ENCODE assay signal across 8 mouse cellular contexts in the genomic region with DNA sequence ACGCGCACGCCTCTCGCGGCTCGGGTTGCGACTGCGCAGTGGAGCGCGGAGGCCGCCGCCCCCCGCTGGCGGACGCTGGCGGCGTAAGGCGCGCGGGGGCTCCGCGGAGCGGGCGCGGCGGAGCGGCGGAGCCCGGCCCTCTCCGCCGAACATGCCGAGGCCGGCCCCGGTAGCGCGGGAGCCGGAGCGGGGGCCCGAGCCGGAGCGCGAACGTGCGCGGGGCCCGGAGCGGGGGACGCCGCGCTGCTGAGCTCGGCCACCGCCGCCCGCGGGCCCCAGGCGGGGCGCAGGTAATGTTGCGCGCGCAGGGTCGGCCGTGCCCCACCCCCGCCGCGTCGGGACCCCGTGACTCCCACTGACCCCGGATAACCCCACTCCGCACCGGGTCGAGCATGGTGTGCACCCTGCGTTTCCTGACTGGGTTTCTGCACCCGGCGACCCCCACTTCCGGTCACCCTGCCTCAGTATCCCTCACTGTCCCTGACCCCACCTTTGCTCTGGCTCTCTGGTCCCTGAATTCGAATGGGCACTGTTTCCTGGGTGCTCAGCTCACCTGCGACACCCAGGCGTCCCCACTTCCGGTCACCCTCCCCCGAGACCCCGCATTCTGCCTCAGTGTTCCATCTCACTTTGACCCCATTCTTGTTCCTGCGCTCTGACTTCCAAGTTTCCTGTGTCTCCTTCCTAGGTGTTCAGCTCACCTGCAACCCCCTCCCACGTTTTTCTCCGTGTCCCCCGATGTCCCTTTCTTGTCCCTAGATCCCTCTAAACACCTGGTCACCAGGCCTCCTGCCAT. TPM values are rescaled to one million over a fixed set of nuclear protein-coding genes. Genes with fewer than 3 reads are reported as not detected.
DNase-seq lines count a peak whose midpoint lies in the region; ATAC-seq and TF ChIP-seq lines count a peak whose summit lies in the region.

Gene Csnk1g2, plus strand, starts transcription at position 178 of the 796 bp plus-strand sequence.

- peaks cover 4% of the 10 kb centered on the region; the same call in 1 of the 2 replicates for H3K36me3 ChIP-seq in forebrain, postnatal 0 days (ENCODE audit: insufficient read depth)
- H3K36me3 ChIP-seq in hindbrain, embryonic 11.5 days (ENCODE audit: control insufficient read depth, insufficient read depth, low read length) = no peaks in the 10 kb centered on the region
- no peaks in the 10 kb centered on the region for H3K36me3 ChIP-seq in small intestine, adult 2 months (ENCODE audit: control insufficient read depth, insufficient read depth, low read length)

- ATAC-seq in forebrain, postnatal 0 days = peak; percentile 11
- ATAC-seq in hindbrain, embryonic 11.5 days (ENCODE audit: low FRiP score) = no peak; the same call in none of the 2 replicates

- peaks cover 22% of the 10 kb centered on the region; the same call in 1 of the 2 replicates for H3K4me1 ChIP-seq in forebrain, postnatal 0 days (ENCODE audit: insufficient read depth)
- peaks cover 6% of the 10 kb centered on the region for H3K4me1 ChIP-seq in hindbrain, embryonic 11.5 days (replicated peaks; ENCODE audit: control insufficient read depth, insufficient read depth, low read length)
- H3K4me1 ChIP-seq in small intestine, adult 2 months (ENCODE audit: control insufficient read depth, insufficient read depth, insufficient read length, low read length) = peaks cover 33% of the 10 kb centered on the region

- 3% methylated on average over 68 of the region's 85 CpGs for WGBS in forebrain, postnatal 0 days
- WGBS in hindbrain, embryonic 11.5 days = under 1% methylated on average over 81 of the region's 85 CpGs
- under 1% methylated on average over 81 of the region's 85 CpGs for WGBS in small intestine, adult 2 months

- peak within 1 kb of the TSS; percentile 95 for H3K27ac ChIP-seq in forebrain, postnatal 0 days (ENCODE audit: low read depth, low read length)
- H3K27ac ChIP-seq in hindbrain, embryonic 11.5 days (ENCODE audit: low read depth, low read length) = peak within 1 kb of the TSS; percentile 94
- H3K27ac ChIP-seq in small intestine, adult 2 months (ENCODE audit: insufficient read depth, low read depth, low read length) = peak within 1 kb of the TSS; percentile 94

- H3K27me3 ChIP-seq in forebrain, postnatal 0 days (ENCODE audit: insufficient read depth, low read length) = no peaks in the 10 kb centered on the region
- no peaks in the 10 kb centered on the region for H3K27me3 ChIP-seq in hindbrain, embryonic 11.5 days (ENCODE audit: control insufficient read depth, insufficient read depth, low read length)
- no peaks in the 10 kb centered on the region for H3K27me3 ChIP-seq in small intestine, adult 2 months (ENCODE audit: control insufficient read depth, insufficient read depth, low read length)

- peak; percentile 76 for DNase-seq in cerebellum, adult 11 months
- no peak for DNase-seq in cerebellum, adult 8-10 months
- peak in 1 of 2 experiments; percentile 37 for DNase-seq in adrenal gland, postnatal 4 days (ENCODE audit: low spot score in 2 of 2)
- DNase-seq in forebrain, postnatal 0 days = peak; percentile 31
- no peak for DNase-seq in hindbrain, embryonic 11.5 days (ENCODE audit: low spot score)
- peak; percentile 50 to 64 for DNase-seq in layer of hippocampus, postnatal 14 days (ENCODE audit: low spot score in 2 of 2)
- peak; percentile 56 for DNase-seq in lung, postnatal 14 days

- peak; percentile 12; the same call in 1 of the 2 replicates for TF ChIP-seq CTCF in forebrain, postnatal 0 days (IDR thresholded peaks at IDR 0.05; ENCODE audit: low read depth)
- TF ChIP-seq CTCF in small intestine, adult 2 months (IDR thresholded peaks at IDR 0.05; ENCODE audit: extremely low read depth, insufficient read length, insufficient replicate concordance, low read depth, low read length) = 0 out of 2 replicates have a peak, but pooled peaks have one; percentile 0

- peak within 1 kb of the TSS; percentile 94 for H3K4me3 ChIP-seq in forebrain, postnatal 0 days (ENCODE audit: low read depth, low read length)
- peak within 1 kb of the TSS; percentile 85 for H3K4me3 ChIP-seq in hindbrain, embryonic 11.5 days (ENCODE audit: low read depth, low read length)
- H3K4me3 ChIP-seq in small intestine, adult 2 months (ENCODE audit: low read depth, low read length) = peak within 1 kb of the TSS; percentile 71

- peak within 1 kb of the TSS; percentile 97 for H3K4me2 ChIP-seq in forebrain, postnatal 0 days (ENCODE audit: low read depth)
- H3K4me2 ChIP-seq in hindbrain, embryonic 11.5 days (replicated peaks; ENCODE audit: low read depth, low read length) = peak within 1 kb of the TSS; percentile 97

- no peaks in the 10 kb centered on the region for H3K9me3 ChIP-seq in forebrain, postnatal 0 days (ENCODE audit: low read length)
- no peaks in the 10 kb centered on the region for H3K9me3 ChIP-seq in hindbrain, embryonic 11.5 days (ENCODE audit: control insufficient read depth, low read length)

- peak within 1 kb of the TSS; percentile 87 for H3K9ac ChIP-seq in forebrain, postnatal 0 days
- H3K9ac ChIP-seq in hindbrain, embryonic 11.5 days (ENCODE audit: low read depth, low read length) = peak within 1 kb of the TSS; percentile 91

- no peak; the same call in none of the 2 replicates for TF ChIP-seq POLR2A in small intestine, adult 2 months (IDR thresholded peaks at IDR 0.05; ENCODE audit: low read depth, low read length)

RNA-seq across cellular contexts. Expression of gene Csnk1g2, which starts in this region (rescaled TPM):
- total RNA-seq in adrenal gland, postnatal 4 days (2021) = 100 to 1,000 TPM; 169 to 173 TPM
- 127 and 135 TPM in 2 replicates for total RNA-seq in forebrain, postnatal 0 days (2014; rRNA removed)
- 91.8 and 94.1 TPM in 2 replicates for polyA plus RNA-seq in forebrain, postnatal 0 days (2015; fragmentation: Nextera tagmentation; extraction: Ambion mirVana)
- 71.1 and 85.6 TPM in 2 replicates for polyA plus RNA-seq in hindbrain, embryonic 11.5 days (2014; fragmentation: Nextera tagmentation; extraction: Ambion mirVana)
- total RNA-seq in layer of hippocampus, postnatal 14 days (2021) = 100 to 1,000 TPM; 176 to 180 TPM
- polyA plus RNA-seq in small intestine, adult 2 months (2012; rRNA removed) = 115 and 266 TPM in 2 replicates

Comparison
In these comparisons a context has a peak if more than half of its experiments do, and no peak if none do; other contexts are left out.
1. DNase-seq: peak in cerebellum, adult 11 months (single experiment), forebrain, postnatal 0 days (single experiment), layer of hippocampus, postnatal 14 days (2 of 2) and lung, postnatal 14 days (single experiment); none in cerebellum, adult 8-10 months (single experiment) and hindbrain, embryonic 11.5 days (single experiment).
2. Peak in every context shown above with its lines, with median percentiles within 50 percentile points of each other: H3K27ac ChIP-seq and H3K4me3 ChIP-seq.